Mouse (Mus musculus) fibroblast of lung, adult 2 months (primary cell): ENCODE measurements at regions not wholly inside any gene's neighbourhood (a gene's known extent, or its start where the extent isn't known, plus 50 kb on each side); places are given as distances from the start of the nearest gene placed in this dataset.

ENCODE experiments used
- DNase-seq: peaks from one replicate; pipeline ENCODE4 v3.0.0-alpha.2; 2011; ENCODE audit warnings: low read depth

- DNase-seq, result no peak
These were observed 136.3 kb upstream of the Tll1 start for GRCm38 (mm10) chr8:64342397-64342796.

GRCm38 (mm10) chr8:64337356-64337755, 131.3 kb upstream of the Tll1 start:
- no peak for DNase-seq

GRCm38 (mm10) chr8:64336546-64336945, 130.5 kb upstream of the Tll1 start:
- no peak for DNase-seq

GRCm38 (mm10) chr8:64335495-64335894, 129.4 kb upstream of the Tll1 start:
- no peak for DNase-seq

- DNase-seq, result peak; percentile 20
These were observed 117.9 kb upstream of the Tll1 start for GRCm38 (mm10) chr8:64323985-64324384.

- DNase-seq, result no peak
These were observed 114.3 kb upstream of the Tll1 start for GRCm38 (mm10) chr8:64320343-64320742.

GRCm38 (mm10) chr8:64319220-64319820, 113.2 kb upstream of the Tll1 start:
- no peak for DNase-seq

GRCm38 (mm10) chr8:64318524-64319219, 112.6 kb upstream of the Tll1 start:
- DNase-seq, result no peak

- no peak for DNase-seq
These were observed 111.7 kb upstream of the Tll1 start for GRCm38 (mm10) chr8:64317815-64318214.

GRCm38 (mm10) chr8:64307995-64308394, 101.9 kb upstream of the Tll1 start:
- DNase-seq, result no peak

- no peak for DNase-seq
These were observed 76.7 kb upstream of the Tll1 start for GRCm38 (mm10) chr8:64282806-64283205.

GRCm38 (mm10) chr8:64281598-64281997, 75.5 kb upstream of the Tll1 start:
- DNase-seq, result no peak

GRCm38 (mm10) chr8:64280391-64280790, 74.3 kb upstream of the Tll1 start:
- no peak for DNase-seq

GRCm38 (mm10) chr8:64276058-64276457, 70.0 kb upstream of the Tll1 start:
- no peak for DNase-seq

- no peak for DNase-seq
These were observed 59.4 kb upstream of the Tll1 start for GRCm38 (mm10) chr8:64265304-64265945.
